Mouse (Mus musculus): Measurements from ENCODE around the gene Ankrd66. TPM values are rescaled to one million over a fixed set of nuclear protein-coding genes. Genes with fewer than 3 reads are reported as not detected.
"Not testable (repeated sequence)": the region's sequence is repeated elsewhere in the genome, so short reads cannot be mapped to it uniquely, and the experiment has no call there.

The Ankrd66 gene
- polyA plus RNA-seq, 1 experiment = 0.75 TPM

- H3K4me3 ChIP-seq (ENCODE audit: insufficient read depth, low read length) = no peak overlapping the region
- no peak overlapping the region for H3K27ac ChIP-seq (ENCODE audit: insufficient read depth, low read length)
- TF ChIP-seq POLR2A (IDR thresholded peaks at IDR 0.05; ENCODE audit: extremely low read depth, insufficient read depth, low read length) (no peak), CTCF (IDR thresholded peaks at IDR 0.05; ENCODE audit: extremely low read depth, insufficient read depth, low read length) (no peak)
- no peaks in the 10 kb centered on the region for H3K4me1 ChIP-seq (ENCODE audit: control insufficient read depth, insufficient read depth, low read length)
Observed at GRCm38 (mm10) chr17:43544040-43544439, 601 bp upstream of the Ankrd66 start.

GRCm38 (mm10) chr17:43538767-43539166 is 4.7 kb downstream of the Ankrd66 start:
- no peak overlapping the region for H3K4me3 ChIP-seq (ENCODE audit: insufficient read depth, low read length)
- TF ChIP-seq CTCF (IDR thresholded peaks at IDR 0.05; ENCODE audit: extremely low read depth, insufficient read depth, low read length) (no peak), POLR2A (IDR thresholded peaks at IDR 0.05; ENCODE audit: extremely low read depth, insufficient read depth, low read length) (no peak)
- H3K27ac ChIP-seq (ENCODE audit: insufficient read depth, low read length) = no peak overlapping the region
- H3K4me1 ChIP-seq (ENCODE audit: control insufficient read depth, insufficient read depth, low read length) = no peaks in the 10 kb centered on the region

- not testable (repeated sequence) for H3K4me3 ChIP-seq (ENCODE audit: insufficient read depth, low read length); H3K4me1 ChIP-seq (ENCODE audit: control insufficient read depth, insufficient read depth, low read length); H3K27ac ChIP-seq (ENCODE audit: insufficient read depth, low read length)
Observed at GRCm38 (mm10) chr17:43536841-43537240, 6.6 kb downstream of the Ankrd66 start.

- Histone ChIP-seq H3K4me1 (ENCODE audit: control insufficient read depth, insufficient read depth, low read length) (no peaks in the 10 kb centered on the region), H3K27ac (ENCODE audit: insufficient read depth, low read length) (no peak overlapping the region), H3K4me3 (ENCODE audit: insufficient read depth, low read length) (no peak overlapping the region)
- TF ChIP-seq POLR2A (IDR thresholded peaks at IDR 0.05; ENCODE audit: extremely low read depth, insufficient read depth, low read length) (no peak), CTCF (IDR thresholded peaks at IDR 0.05; ENCODE audit: extremely low read depth, insufficient read depth, low read length) (no peak)
Observed at GRCm38 (mm10) chr17:43534362-43535222, 8.8 kb downstream of the Ankrd66 start.

- no peak for TF ChIP-seq CTCF (IDR thresholded peaks at IDR 0.05; ENCODE audit: extremely low read depth, insufficient read depth, low read length)
- TF ChIP-seq POLR2A (IDR thresholded peaks at IDR 0.05; ENCODE audit: extremely low read depth, insufficient read depth, low read length) = no peak
- Histone ChIP-seq H3K4me1 (ENCODE audit: control insufficient read depth, insufficient read depth, low read length) (no peaks in the 10 kb centered on the region), H3K27ac (ENCODE audit: insufficient read depth, low read length) (no peak overlapping the region), H3K4me3 (ENCODE audit: insufficient read depth, low read length) (no peak overlapping the region)
Observed at GRCm38 (mm10) chr17:43531192-43531591, 12.2 kb downstream of the Ankrd66 start.

GRCm38 (mm10) chr17:43530507-43530906 is 12.9 kb downstream of the Ankrd66 start:
- TF ChIP-seq CTCF (IDR thresholded peaks at IDR 0.05; ENCODE audit: extremely low read depth, insufficient read depth, low read length) = no peak
- TF ChIP-seq POLR2A (IDR thresholded peaks at IDR 0.05; ENCODE audit: extremely low read depth, insufficient read depth, low read length) = no peak

GRCm38 (mm10) chr17:43520166-43520565 is 23.3 kb downstream of the Ankrd66 start:
- H3K4me1 ChIP-seq (ENCODE audit: control insufficient read depth, insufficient read depth, low read length) = no peaks in the 10 kb centered on the region
- TF ChIP-seq CTCF (IDR thresholded peaks at IDR 0.05; ENCODE audit: extremely low read depth, insufficient read depth, low read length) = no peak
- no peak for TF ChIP-seq POLR2A (IDR thresholded peaks at IDR 0.05; ENCODE audit: extremely low read depth, insufficient read depth, low read length)
- H3K27ac ChIP-seq (ENCODE audit: insufficient read depth, low read length) = no peak overlapping the region
- H3K4me3 ChIP-seq (ENCODE audit: insufficient read depth, low read length) = no peak overlapping the region

More at GRCm38 (mm10) chr17:43530507-43530906, 12.9 kb downstream of the Ankrd66 start:
- Histone ChIP-seq H3K27ac (ENCODE audit: insufficient read depth, low read length) (no peak overlapping the region), H3K4me3 (ENCODE audit: insufficient read depth, low read length) (no peak overlapping the region), H3K4me1 (ENCODE audit: control insufficient read depth, insufficient read depth, low read length) (no peaks in the 10 kb centered on the region)

GRCm38 (mm10) chr17:43518644-43519409 is 24.6 kb downstream of the Ankrd66 start:
- TF ChIP-seq POLR2A (IDR thresholded peaks at IDR 0.05; ENCODE audit: extremely low read depth, insufficient read depth, low read length) = no peak
- peak; percentile 68 for TF ChIP-seq CTCF (IDR thresholded peaks at IDR 0.05; ENCODE audit: extremely low read depth, insufficient read depth, low read length)

GRCm38 (mm10) chr17:43510782-43511181 is 32.7 kb downstream of the Ankrd66 start:
- Histone ChIP-seq H3K4me1 (ENCODE audit: control insufficient read depth, insufficient read depth, low read length) (no peaks in the 10 kb centered on the region), H3K4me3 (ENCODE audit: insufficient read depth, low read length) (no peak overlapping the region)
- TF ChIP-seq POLR2A (IDR thresholded peaks at IDR 0.05; ENCODE audit: extremely low read depth, insufficient read depth, low read length) (no peak), CTCF (IDR thresholded peaks at IDR 0.05; ENCODE audit: extremely low read depth, insufficient read depth, low read length) (no peak)

More at GRCm38 (mm10) chr17:43518644-43519409, 24.6 kb downstream of the Ankrd66 start:
- Histone ChIP-seq H3K27ac (ENCODE audit: insufficient read depth, low read length) (no peak overlapping the region), H3K4me3 (ENCODE audit: insufficient read depth, low read length) (no peak overlapping the region), H3K4me1 (ENCODE audit: control insufficient read depth, insufficient read depth, low read length) (no peaks in the 10 kb centered on the region)

GRCm38 (mm10) chr17:43504594-43504934 is 38.9 kb downstream of the Ankrd66 start:
- TF ChIP-seq POLR2A (IDR thresholded peaks at IDR 0.05; ENCODE audit: extremely low read depth, insufficient read depth, low read length) (no peak), CTCF (IDR thresholded peaks at IDR 0.05; ENCODE audit: extremely low read depth, insufficient read depth, low read length) (no peak)
- no peaks in the 10 kb centered on the region for H3K4me1 ChIP-seq (ENCODE audit: control insufficient read depth, insufficient read depth, low read length)
- no peak overlapping the region for H3K4me3 ChIP-seq (ENCODE audit: insufficient read depth, low read length)
- H3K27ac ChIP-seq (ENCODE audit: insufficient read depth, low read length) = no peak overlapping the region

More at GRCm38 (mm10) chr17:43510782-43511181, 32.7 kb downstream of the Ankrd66 start:
- no peak overlapping the region for H3K27ac ChIP-seq (ENCODE audit: insufficient read depth, low read length)
